Mouse (Mus musculus) pancreas, adult 10 weeks (tissue): Measurements from ENCODE around the gene Trpt1. TPM values are rescaled to one million over a fixed set of nuclear protein-coding genes. Genes with fewer than 3 reads are reported as not detected.

Experiments used
- polyA plus RNA-seq: library from polyadenylated mRNA; stranded (reverse); fragments of 350-450 nt; fragmentation: Illumina TruSeq; extraction: RNeasy Lipid Tissue Mini Kit (QIAGEN cat#74804); gene quantifications from one replicate; pipeline ENCODE4 v1.2.3, GENCODE M21; 2015; ENCODE audit warnings: low read depth, low replicate concordance; ENCODE audit not compliant: insufficient read depth

Trpt1 gene
- polyA plus RNA-seq, result 6.4 TPM

DNA sequence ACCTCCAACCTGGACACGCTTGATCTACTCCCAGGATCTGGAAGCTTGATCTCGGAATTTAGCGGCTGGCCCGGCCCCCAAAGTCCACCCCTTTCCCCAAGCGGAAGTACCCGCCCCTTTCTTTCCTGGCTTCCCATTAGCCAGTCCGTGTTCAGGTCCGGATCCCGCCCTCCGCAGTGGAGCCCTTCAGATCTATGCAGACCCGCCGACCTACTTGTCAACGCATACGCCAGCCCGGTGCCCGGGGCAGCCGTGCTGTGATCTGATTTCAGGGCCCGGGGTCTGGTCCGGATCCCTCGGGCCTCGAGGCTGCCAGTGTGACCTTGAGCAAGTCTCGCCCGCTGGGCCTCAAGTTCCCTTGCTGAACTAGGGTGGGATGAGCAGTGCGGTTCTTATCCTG, at the start of gene Trpt1, which contains the start of gene Nudt22:
Trpt1 (plus strand) TSS at position 126 of the 400 bp plus-strand sequence.
Nudt22 (minus strand) TSS at position 112 of the 400 bp plus-strand sequence.

DNA sequence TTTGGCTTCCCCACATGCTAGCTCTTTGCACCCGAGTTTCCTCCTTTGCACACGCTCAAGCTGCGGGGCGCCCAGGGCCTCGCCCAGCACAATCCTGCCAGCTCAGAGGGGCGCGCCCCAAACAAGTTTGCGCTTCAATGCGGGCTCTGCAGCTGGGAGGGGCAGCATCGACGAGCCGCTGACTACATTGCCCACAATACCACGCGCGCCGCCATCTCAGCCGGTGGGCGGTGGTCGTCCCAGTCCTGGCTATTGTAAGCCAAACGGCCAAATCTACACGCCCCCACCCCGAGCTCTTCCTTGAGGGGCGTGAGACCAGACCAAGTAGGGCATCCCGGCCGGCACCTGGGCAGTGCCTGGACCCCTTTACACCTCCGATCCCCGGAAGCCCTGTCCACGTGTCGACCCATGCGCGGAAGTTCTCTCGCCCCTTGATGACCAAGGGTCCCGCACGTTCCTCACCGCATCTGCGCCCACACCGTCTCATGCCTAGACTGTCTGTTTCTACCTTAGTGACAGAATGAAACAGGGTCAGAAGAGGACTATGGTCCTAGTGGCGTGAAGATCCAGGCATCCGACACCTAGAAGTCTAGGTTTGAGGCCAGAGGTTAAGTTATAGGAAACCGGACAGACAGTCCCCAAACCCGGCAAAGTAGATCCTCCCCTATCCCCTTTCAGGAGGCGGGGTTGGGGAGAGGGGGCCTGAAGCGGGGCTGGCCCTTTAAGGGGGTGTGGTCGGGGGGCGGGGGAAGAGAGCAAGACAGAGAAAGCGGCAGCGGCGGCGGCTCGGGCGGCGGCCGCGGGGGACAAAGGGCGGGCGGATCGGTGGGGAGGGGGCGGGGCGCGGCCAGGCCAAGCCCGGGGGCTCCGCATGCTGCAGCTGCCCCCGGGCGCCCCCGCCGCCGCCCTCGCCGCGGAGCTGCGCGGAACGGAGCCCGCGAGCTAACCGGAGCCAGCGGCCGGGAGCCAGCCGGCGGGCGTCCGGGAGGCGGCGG, 21.4 kb upstream of the Trpt1 start, which contains the start of gene Ppp1r14b:
Ppp1r14b (plus strand) TSS at position 758 of the 995 bp plus-strand sequence.

DNA sequence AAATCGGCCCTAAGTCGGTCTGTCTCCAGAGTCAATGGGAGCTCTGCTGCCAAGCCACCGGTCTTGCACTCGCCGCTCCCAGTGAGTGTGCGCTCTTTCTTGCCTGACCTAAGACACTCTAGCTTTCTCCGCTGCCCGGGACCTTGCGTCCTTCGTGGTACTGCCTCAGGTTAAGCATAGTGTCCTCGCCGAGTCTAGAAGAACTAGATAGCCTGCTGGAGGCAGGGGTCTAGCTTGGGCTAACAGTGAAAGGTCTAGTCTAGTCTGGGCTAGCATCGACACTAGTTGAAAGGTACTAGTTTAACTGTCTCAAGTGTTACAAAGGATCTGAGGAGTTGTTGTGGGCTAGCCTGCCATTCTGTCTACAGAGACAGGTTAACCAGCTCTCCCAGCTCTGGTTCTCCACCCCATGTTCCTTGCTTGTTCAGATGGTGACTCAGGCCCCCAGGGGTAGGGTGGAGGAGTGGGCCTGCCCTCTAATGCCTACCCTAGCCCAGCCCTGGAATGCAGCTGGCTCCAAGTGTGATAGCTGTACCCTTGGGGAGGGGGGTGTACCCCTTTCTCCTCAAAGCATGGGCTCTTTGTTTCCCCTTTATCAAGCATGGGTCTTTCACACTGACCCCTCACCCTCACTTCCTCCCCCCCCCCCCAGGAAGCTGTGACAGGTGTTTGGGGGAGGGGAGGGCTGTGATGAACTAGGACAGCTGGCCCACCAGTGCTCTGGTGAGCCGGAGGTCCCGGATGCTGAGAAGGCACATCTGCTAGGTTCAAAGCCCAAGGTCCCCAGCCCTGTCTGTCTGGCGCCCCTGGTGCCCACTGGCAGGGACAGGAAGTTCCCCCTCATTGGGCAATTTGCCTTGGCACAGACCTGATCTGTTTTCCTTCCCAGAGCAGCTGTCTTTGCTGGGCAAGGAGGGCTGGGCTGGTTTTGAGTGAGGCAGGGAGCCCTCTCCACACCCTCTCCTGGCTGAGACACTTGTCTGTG, 20.1 kb upstream of the Trpt1 start, which contains the start of gene Plcb3:
Plcb3 (minus strand) TSS at position 934 of the 985 bp plus-strand sequence.

DNA sequence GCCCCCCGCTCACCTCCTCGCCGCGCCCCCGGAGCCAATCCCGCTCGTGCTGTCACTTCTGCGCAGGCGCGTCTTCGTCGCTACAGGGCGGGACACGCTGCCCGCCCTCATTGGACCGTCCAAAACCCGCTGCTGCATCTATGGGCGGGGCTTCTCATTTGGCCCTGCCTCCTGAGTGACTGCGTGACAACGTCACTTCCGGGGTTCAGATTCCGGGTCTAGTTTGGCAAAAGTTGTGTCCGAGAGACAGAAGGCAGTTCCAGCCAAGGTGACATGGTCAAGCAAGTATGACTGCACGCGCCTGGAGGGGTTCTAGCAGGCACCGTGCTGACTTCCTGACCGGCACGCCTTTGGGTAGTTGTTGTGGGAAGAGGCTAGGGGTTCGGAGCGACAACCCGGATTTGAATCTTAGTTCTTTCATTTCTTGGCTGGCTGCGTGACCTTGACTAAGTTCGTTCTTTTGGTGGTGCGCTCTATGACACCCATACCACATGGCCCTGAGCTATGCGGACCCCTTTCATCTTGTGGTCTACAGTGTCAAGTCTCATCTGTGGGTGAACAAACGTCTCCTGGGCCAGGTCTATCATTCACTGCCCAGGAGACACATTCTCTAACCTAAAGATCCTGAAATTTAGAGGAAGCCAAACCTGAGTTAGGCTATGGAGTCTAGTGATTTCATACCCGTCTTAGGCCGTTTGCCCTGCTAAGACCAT, 15.4 kb upstream of the Trpt1 start, which contains the start of gene Fkbp2:
Fkbp2 (minus strand) TSS at position 121 of the 713 bp plus-strand sequence.

DNA sequence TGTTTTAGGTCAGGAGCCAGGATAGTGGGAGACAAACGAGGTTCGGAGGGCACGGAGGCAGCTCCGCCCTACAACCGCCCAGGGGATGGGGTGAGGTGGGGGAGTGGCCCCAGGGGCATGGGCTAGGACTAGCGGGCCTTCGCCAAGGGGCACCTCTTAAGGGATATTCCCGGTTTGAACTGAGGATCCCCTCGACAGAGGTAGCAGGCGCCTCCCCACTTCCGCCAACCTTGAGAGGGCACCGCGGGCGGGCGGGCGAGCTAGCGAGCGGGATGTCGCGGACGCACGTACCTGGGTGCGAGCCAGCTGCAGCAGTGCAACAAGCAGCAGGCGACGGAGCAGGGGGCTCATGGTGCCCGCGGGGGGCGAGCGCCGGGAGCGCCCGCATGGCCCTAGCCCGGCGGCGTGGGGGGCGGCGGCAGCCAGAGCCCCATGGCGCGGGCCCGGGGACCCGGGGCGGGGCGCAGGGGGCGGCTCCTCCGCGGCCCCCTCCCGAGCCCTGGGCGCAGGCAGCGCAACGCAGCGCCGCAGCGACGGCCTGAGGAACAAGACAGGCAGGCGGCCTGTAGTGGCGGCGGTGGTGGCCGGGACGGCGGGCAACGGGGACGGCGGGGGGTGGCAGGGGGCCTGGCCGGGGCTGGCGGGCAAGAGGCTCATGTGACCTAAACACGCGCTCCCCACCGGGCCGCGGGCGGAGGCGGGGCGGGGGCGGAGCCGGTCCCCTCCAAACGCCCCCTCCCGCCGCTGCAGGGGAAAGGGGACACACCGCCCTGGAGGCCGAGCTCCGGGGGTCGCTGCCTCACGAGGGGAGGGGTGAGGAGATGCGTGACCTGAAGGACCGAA, 8.6 kb upstream of the Trpt1 start, which contains the start of gene Vegfb:
Vegfb (minus strand) TSS at position 591 of the 843 bp plus-strand sequence.

DNA sequence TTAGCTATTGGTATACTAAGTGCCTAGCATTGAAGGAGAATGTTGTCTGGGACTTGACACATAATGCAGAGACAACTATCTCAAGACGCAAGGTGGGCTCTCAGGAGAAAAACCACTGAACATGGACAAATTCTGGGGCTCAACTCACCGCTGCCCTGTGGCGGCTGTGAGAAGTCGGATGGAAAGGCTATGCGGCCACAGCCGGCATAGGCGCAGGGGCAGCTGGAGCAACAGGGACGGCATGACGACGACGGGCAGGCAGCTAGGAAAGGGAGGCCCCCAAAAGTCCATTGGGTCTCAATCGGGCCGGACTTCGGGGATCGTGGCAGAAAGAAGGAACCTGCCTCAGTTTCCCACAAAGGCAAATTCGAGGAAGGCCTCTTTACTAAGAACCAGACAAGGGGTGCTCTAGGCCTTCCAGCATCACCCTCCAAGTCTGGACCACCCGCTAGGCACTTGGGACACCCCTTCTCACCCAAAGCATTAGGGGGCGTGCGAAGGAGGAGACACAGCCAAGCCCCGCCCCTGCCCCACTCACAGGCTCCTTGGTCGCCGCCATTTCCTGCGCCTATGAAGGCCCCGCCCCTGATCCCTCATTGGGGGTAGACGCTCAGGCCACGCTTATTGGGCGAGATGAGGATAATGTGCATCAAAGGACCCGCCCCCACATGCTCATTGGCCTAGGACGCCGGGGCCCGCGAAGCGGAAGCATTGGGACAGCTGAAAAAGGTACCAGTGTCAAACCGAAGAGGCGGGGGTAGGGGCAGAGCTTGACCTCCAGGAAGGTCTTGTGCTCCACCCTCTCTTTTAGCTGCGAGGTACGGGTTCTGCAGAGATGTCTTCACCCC, 3.7 kb upstream of the Trpt1 start, which contains the start of gene Dnajc4:
Dnajc4 (minus strand) TSS at position 562 of the 848 bp plus-strand sequence.

DNA sequence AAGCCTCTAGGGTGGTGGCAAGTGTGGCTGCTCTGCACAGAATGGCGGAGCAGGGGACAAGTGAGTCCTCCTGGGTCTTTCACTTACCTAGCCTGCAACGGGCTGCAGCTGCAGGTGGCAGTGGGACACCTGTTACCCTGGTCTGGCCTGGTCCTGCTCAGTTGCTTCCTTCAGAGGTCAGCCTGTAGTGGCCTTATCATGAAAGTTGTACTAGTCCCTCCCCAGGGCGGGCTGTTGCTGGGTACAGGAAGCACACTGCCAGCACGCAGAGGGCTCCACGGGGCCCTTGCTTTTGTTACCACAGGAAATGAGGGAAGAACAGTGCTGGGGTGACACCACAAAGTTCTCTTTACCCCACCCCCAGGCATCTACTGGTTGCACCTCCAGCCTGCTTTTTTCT, 23.3 kb downstream of the Trpt1 start, which contains the start of gene Fermt3:
Fermt3 (minus strand) TSS at position 279 of the 400 bp plus-strand sequence.

DNA sequence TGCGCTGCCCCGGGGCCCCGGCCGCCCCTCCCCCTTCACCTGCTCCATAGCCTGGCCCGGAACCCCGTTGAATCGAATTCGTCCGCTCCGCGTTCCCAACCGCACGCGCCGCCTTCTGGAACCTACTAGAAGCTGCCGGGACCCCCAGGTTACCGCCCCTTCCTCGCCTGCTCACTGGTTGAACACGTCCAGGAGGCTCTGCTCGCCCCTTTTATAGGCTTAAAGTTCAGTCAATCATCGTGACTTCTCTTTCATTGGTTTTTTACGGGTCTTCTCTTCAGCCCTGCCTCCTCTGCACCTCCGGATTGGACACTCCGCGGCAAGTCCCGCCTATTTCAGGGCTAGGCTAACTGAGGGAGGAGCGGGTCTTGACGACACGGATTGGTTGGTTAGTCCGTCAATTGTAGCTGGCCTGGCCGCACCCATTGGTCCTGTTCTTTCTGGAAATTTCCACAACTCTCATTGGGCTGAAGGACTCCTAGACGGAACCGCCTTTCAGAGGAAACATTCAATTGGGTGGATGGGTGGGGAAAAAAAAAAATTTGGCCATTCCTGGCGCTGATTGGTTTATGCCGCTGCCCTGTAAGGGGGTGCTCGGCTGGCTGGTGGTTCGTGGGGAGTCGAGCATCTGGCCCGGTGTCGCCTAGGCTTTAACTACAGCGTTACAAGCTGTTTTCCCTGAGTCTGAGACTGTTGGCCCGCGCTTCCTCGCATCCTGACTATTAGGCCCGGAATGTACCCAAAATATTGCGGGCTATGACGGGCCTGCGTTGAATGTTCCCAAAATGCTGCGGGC, 44.1 kb downstream of the Trpt1 start, which contains the start of gene Stip1:
Stip1 (minus strand) TSS at position 127 of the 796 bp plus-strand sequence.

Other genes with a start within 250 kb of the Trpt1 start
- gene Rps6ka4, start 155.5 kb upstream of the Trpt1 start, polyA plus RNA-seq, result 5.0 TPM
- gene Ccdc88b, start 137.9 kb upstream of the Trpt1 start, polyA plus RNA-seq, result 1.2 TPM
- gene Trmt112, start 86.4 kb upstream of the Trpt1 start, polyA plus RNA-seq, result 23.1 TPM
- gene Prdx5, start 86.0 kb upstream of the Trpt1 start, polyA plus RNA-seq, result 34.0 TPM
- gene Esrra, start 74.3 kb upstream of the Trpt1 start, polyA plus RNA-seq, result 7.1 TPM
- gene Catsperz, start 70.8 kb upstream of the Trpt1 start, polyA plus RNA-seq, result not detected
- not detected for gene Kcnk4, start 61.6 kb upstream of the Trpt1 start, polyA plus RNA-seq
- gene Bad, start 54.3 kb upstream of the Trpt1 start, polyA plus RNA-seq, result 7.5 TPM
- gene Gpr137, start 53.7 kb upstream of the Trpt1 start, polyA plus RNA-seq, result 29.3 TPM
- gene Ppp1r14b, start 21.2 kb upstream of the Trpt1 start, polyA plus RNA-seq, result 50.5 TPM
- 13.1 TPM for gene Plcb3, start 19.7 kb upstream of the Trpt1 start, polyA plus RNA-seq
- gene Fkbp2, start 15.6 kb upstream of the Trpt1 start, polyA plus RNA-seq, result 89.4 TPM
- gene Vegfb, start 8.5 kb upstream of the Trpt1 start, polyA plus RNA-seq, result 14.7 TPM
- gene Dnajc4, start 3.6 kb upstream of the Trpt1 start, polyA plus RNA-seq, result 15.7 TPM
- gene Nudt22, start within 50 bp of the Trpt1 start, polyA plus RNA-seq, result 47.9 TPM
- gene Fermt3, start 23.3 kb downstream of the Trpt1 start, polyA plus RNA-seq, result 2.3 TPM
- gene Stip1, start 43.8 kb downstream of the Trpt1 start, polyA plus RNA-seq, result 15.0 TPM
- 9.8 TPM for gene Macrod1, start 60.7 kb downstream of the Trpt1 start, polyA plus RNA-seq
- 0.54 TPM for gene Flrt1, start 109.6 kb downstream of the Trpt1 start, polyA plus RNA-seq
- 15.2 TPM for gene Otub1, start 210.2 kb downstream of the Trpt1 start, polyA plus RNA-seq
- gene Cox8a, start 221.5 kb downstream of the Trpt1 start, polyA plus RNA-seq, result 113 TPM
- gene Naa40, start 245.1 kb downstream of the Trpt1 start, polyA plus RNA-seq, result 4.7 TPM